Mouse (Mus musculus) lung, adult 2 months (tissue): ENCODE data around the gene Relt. TPM values are rescaled to one million over a fixed set of nuclear protein-coding genes. Genes with fewer than 3 reads are reported as not detected.

Source experiments
- DNase-seq: peaks from one replicate; pipeline ENCODE4 v3.0.0; 2022
- H3K4me1 ChIP-seq: fragments of 200-500 bp; 2 replicates; pipeline ENCODE4 v1.6.1; 2011; ENCODE audit warnings: low read length; ENCODE audit not compliant: control insufficient read depth, insufficient read depth
- H3K4me3 ChIP-seq: fragments of 200-500 bp; replicated peaks from 2 replicates; pipeline ENCODE3; 2011; ENCODE audit warnings: low read depth, mild to moderate bottlenecking, control low read depth, low read length; ENCODE audit errors: extremely low read depth
- CTCF ChIP-seq: fragments of 200-500 bp; IDR thresholded peaks from 2 replicates; pipeline ENCODE4 v1.5.1; 2011; ENCODE audit warnings: mild to moderate bottlenecking, low read length, control low read depth; ENCODE audit not compliant: insufficient read depth
- POLR2A ChIP-seq: fragments of 200-500 bp; IDR thresholded peaks from 2 replicates; pipeline ENCODE4 v1.6.1; 2011; ENCODE audit warnings: low read depth, mild to moderate bottlenecking, control low read depth, low read length, borderline replicate concordance; ENCODE audit errors: extremely low read depth
- WGBS: fragments of 180-500 bp; shearing (Covaris S2); methylation state at CpG from one replicate; pipeline ENCODE4 v1.1.7; 2018; 5-methylcytosine and 5-hydroxymethylcytosine counted together
- polyA plus RNA-seq: library from polyadenylated mRNA; depleted of rRNA; stranded (reverse); fragments of >200 nt; gene quantifications from 2 replicates; pipeline ENCODE4 v1.2.3, GENCODE M21; 2012; rRNA removed

The Relt gene
- 13.1 and 20.0 TPM in 2 replicates for polyA plus RNA-seq

- TF ChIP-seq POLR2A (0 out of 2 replicates have a peak, but pooled peaks have one; percentile 4), CTCF (peak; percentile 82)
- H3K4me3 ChIP-seq: peak within 1 kb of the TSS; percentile 70
- WGBS: under 1% methylated on average over 89 of the region's 91 CpGs
- H3K4me1 ChIP-seq: 0 out of 2 replicates have a peak, but pooled peaks cover 2% of the 10 kb centered on the region
- DNase-seq: peak; percentile 88
These were observed at the start of gene Relt for GRCm38 (mm10) chr7:100862828-100863638. Gene Relt, minus strand, starts transcription at chr7:100863446.

GRCm38 (mm10) chr7:100911791-100912190 lies 48.5 kb upstream of the Relt start:
- 42% methylated on average over 9 of the region's 9 CpGs for WGBS
- no peak for TF ChIP-seq CTCF
- TF ChIP-seq POLR2A: no peak
- peaks cover 4% of the 10 kb centered on the region; the same call in 1 of the 2 replicates for H3K4me1 ChIP-seq
- DNase-seq: no peak
- H3K4me3 ChIP-seq: no peak overlapping the region

GRCm38 (mm10) chr7:100911246-100911770 lies 48.1 kb upstream of the Relt start:
- no peak for DNase-seq
- 50% methylated on average over 2 of the region's 2 CpGs for WGBS
- H3K4me1 ChIP-seq: peaks cover 4% of the 10 kb centered on the region; the same call in 1 of the 2 replicates

GRCm38 (mm10) chr7:100908567-100908966 lies 45.3 kb upstream of the Relt start:
- 50% methylated on average over 8 of the region's 8 CpGs for WGBS
- DNase-seq: no peak
- TF ChIP-seq POLR2A: no peak
- peak; percentile 40; the same call in 1 of the 2 replicates for TF ChIP-seq CTCF
- Histone ChIP-seq H3K4me3 (no peak overlapping the region), H3K4me1 (peaks cover 4% of the 10 kb centered on the region; the same call in 1 of the 2 replicates)

More at GRCm38 (mm10) chr7:100911246-100911770, 48.1 kb upstream of the Relt start:
- TF ChIP-seq POLR2A (no peak), CTCF (no peak)
- H3K4me3 ChIP-seq: no peak overlapping the region

GRCm38 (mm10) chr7:100908061-100908460 lies 44.8 kb upstream of the Relt start:
- no peak for DNase-seq
- Histone ChIP-seq H3K4me3 (no peak overlapping the region), H3K4me1 (peaks cover 4% of the 10 kb centered on the region; the same call in 1 of the 2 replicates)
- no peak for TF ChIP-seq POLR2A
- 59% methylated on average over 8 of the region's 8 CpGs for WGBS

GRCm38 (mm10) chr7:100907231-100907630 lies 44.0 kb upstream of the Relt start:
- peak; percentile 83 for DNase-seq
- Histone ChIP-seq H3K4me1 (peaks cover 3% of the 10 kb centered on the region; the same call in 1 of the 2 replicates), H3K4me3 (no peak overlapping the region)
- 0% methylated on average over 1 of the region's 1 CpGs for WGBS
- TF ChIP-seq CTCF: peak; percentile 99
- TF ChIP-seq POLR2A: no peak

GRCm38 (mm10) chr7:100906029-100906789 lies 43.0 kb upstream of the Relt start:
- Histone ChIP-seq H3K4me3 (no peak overlapping the region), H3K4me1 (no peaks in the 10 kb centered on the region; the same call in 1 of the 2 replicates)
- no peak for TF ChIP-seq POLR2A
- no peak for TF ChIP-seq CTCF
- no peak for DNase-seq
- 68% methylated on average over 10 of the region's 10 CpGs for WGBS

GRCm38 (mm10) chr7:100905037-100905436 lies 41.8 kb upstream of the Relt start:
- WGBS: 74% methylated on average over 7 of the region's 7 CpGs
- TF ChIP-seq POLR2A: no peak
- no peak for TF ChIP-seq CTCF
- Histone ChIP-seq H3K4me1 (no peaks in the 10 kb centered on the region; the same call in 1 of the 2 replicates), H3K4me3 (no peak overlapping the region)
- DNase-seq: no peak

GRCm38 (mm10) chr7:100904612-100905011 lies 41.4 kb upstream of the Relt start:
- no peak for DNase-seq
- Histone ChIP-seq H3K4me1 (no peaks in the 10 kb centered on the region; the same call in 1 of the 2 replicates), H3K4me3 (no peak overlapping the region)
- TF ChIP-seq CTCF: no peak
- no peak for TF ChIP-seq POLR2A
- WGBS: 65% methylated on average over 5 of the region's 5 CpGs
